In the genomic region with DNA sequence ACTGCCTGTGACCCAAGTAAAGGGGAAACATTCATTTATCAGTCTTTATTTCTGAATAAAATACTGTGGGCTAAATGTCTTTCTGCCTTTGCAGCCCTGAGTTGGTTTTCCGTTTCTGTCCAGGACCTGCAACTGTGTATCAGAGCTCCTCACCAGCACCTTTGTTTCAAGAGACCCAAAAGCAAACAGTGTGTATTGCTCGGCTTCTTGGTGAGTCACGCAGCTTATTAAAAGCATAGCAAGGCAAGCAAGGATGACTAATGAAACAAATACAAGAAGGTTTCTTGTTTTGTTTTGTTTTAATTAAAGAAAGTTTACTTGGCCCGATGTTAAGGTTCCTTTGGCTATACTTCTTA, we compare ENCODE assay signal across 8 mouse cellular contexts. TPM values are rescaled to one million over a fixed set of nuclear protein-coding genes. Genes with fewer than 3 reads are reported as not detected.
DNase-seq lines count a peak whose midpoint lies in the region; ATAC-seq and TF ChIP-seq lines count a peak whose summit lies in the region.

Gene Rcbtb2 (plus strand): TSS at position 115 of the 356 bp plus-strand sequence.

- TF ChIP-seq RAD21 in MEL (IDR thresholded peaks at IDR 0.05; ENCODE audit: low read depth, low read length) = no peak

- H3K4me1 ChIP-seq in MEL (ENCODE audit: control insufficient read depth in 1 of 2, insufficient read depth in 2 of 2, low read length in 2 of 2) = peaks cover 14 to 18% of the 10 kb centered on the region in 2 experiments
- H3K4me1 ChIP-seq in forebrain, embryonic 16.5 days (replicated peaks; ENCODE audit: control insufficient read depth, insufficient read depth, low read length) = peaks cover 6% of the 10 kb centered on the region; the same call in 1 of the 2 replicates
- no peaks in the 10 kb centered on the region; the same call in 1 of the 2 replicates for H3K4me1 ChIP-seq in hindbrain, embryonic 12.5 days
- H3K4me1 ChIP-seq in liver, embryonic 13.5 days (replicated peaks) = peaks cover 39% of the 10 kb centered on the region
- H3K4me1 ChIP-seq in stomach, postnatal 0 days (replicated peaks; ENCODE audit: control insufficient read depth, insufficient read depth) = 0 out of 2 replicates have a peak, but pooled peaks cover 2% of the 10 kb centered on the region

- no peaks in the 10 kb centered on the region for H3K79me2 ChIP-seq in MEL (ENCODE audit: control insufficient read depth, insufficient read depth, low read length, poor library complexity)

- peak within 1 kb of the TSS; percentile 45 to 68 for H3K4me3 ChIP-seq in MEL (ENCODE audit: control insufficient read depth in 1 of 2, insufficient read depth in 1 of 2, low read depth in 2 of 2, low read length in 2 of 2)
- no peak within 1 kb of the TSS for H3K4me3 ChIP-seq in forebrain, embryonic 16.5 days (replicated peaks; ENCODE audit: low read length)
- no peak within 1 kb of the TSS for H3K4me3 ChIP-seq in hindbrain, embryonic 12.5 days
- H3K4me3 ChIP-seq in liver, embryonic 13.5 days (replicated peaks) = no peak within 1 kb of the TSS
- H3K4me3 ChIP-seq in stomach, postnatal 0 days (ENCODE audit: low read depth, low read length) = no peak within 1 kb of the TSS

- no peaks in the 10 kb centered on the region for H3K27me3 ChIP-seq in MEL (ENCODE audit: control insufficient read depth in 1 of 2, insufficient read depth in 2 of 2, low read length in 2 of 2)
- no peaks in the 10 kb centered on the region for H3K27me3 ChIP-seq in forebrain, embryonic 16.5 days (replicated peaks; ENCODE audit: control insufficient read depth, insufficient read depth, low read length)
- H3K27me3 ChIP-seq in hindbrain, embryonic 12.5 days = no peaks in the 10 kb centered on the region
- H3K27me3 ChIP-seq in liver, embryonic 13.5 days = no peaks in the 10 kb centered on the region
- H3K27me3 ChIP-seq in stomach, postnatal 0 days (ENCODE audit: control insufficient read depth, insufficient read depth, low read length) = no peaks in the 10 kb centered on the region

- H3K27ac ChIP-seq in MEL (ENCODE audit: control insufficient read depth, low read depth, low read length) = peak within 1 kb of the TSS; percentile 96
- H3K27ac ChIP-seq in forebrain, embryonic 16.5 days (ENCODE audit: low read length) = no peak within 1 kb of the TSS
- H3K27ac ChIP-seq in hindbrain, embryonic 12.5 days = no peak within 1 kb of the TSS
- no peak within 1 kb of the TSS; the same call in 1 of the 2 replicates for H3K27ac ChIP-seq in liver, embryonic 13.5 days
- 0 out of 2 replicates have a peak within 1 kb of the TSS, but pooled peaks have one; percentile 41 for H3K27ac ChIP-seq in stomach, postnatal 0 days (replicated peaks)

- no peaks in the 10 kb centered on the region for H3K9me3 ChIP-seq in MEL (replicated peaks; ENCODE audit: insufficient read depth, low read length)
- no peaks in the 10 kb centered on the region for H3K9me3 ChIP-seq in forebrain, embryonic 16.5 days (ENCODE audit: control insufficient read depth, low read length)
- H3K9me3 ChIP-seq in hindbrain, embryonic 12.5 days (replicated peaks) = no peaks in the 10 kb centered on the region
- H3K9me3 ChIP-seq in liver, embryonic 13.5 days (replicated peaks) = no peaks in the 10 kb centered on the region
- H3K9me3 ChIP-seq in stomach, postnatal 0 days (ENCODE audit: control insufficient read depth, low read length) = no peaks in the 10 kb centered on the region

- H3K4me2 ChIP-seq in forebrain, embryonic 16.5 days (ENCODE audit: low read length) = no peak within 1 kb of the TSS
- H3K4me2 ChIP-seq in hindbrain, embryonic 12.5 days (replicated peaks) = no peak within 1 kb of the TSS
- H3K4me2 ChIP-seq in liver, embryonic 13.5 days = peak within 1 kb of the TSS; percentile 38; the same call in 1 of the 2 replicates
- no peak within 1 kb of the TSS for H3K4me2 ChIP-seq in stomach, postnatal 0 days (replicated peaks; ENCODE audit: low read depth)

- H3K9ac ChIP-seq in MEL (ENCODE audit: control insufficient read depth, low read depth, low read length, poor library complexity, severe bottlenecking) = peak within 1 kb of the TSS; percentile 45
- no peak within 1 kb of the TSS for H3K9ac ChIP-seq in forebrain, embryonic 16.5 days (replicated peaks; ENCODE audit: low read depth, low read length)
- no peak within 1 kb of the TSS for H3K9ac ChIP-seq in hindbrain, embryonic 12.5 days
- H3K9ac ChIP-seq in liver, embryonic 13.5 days = no peak within 1 kb of the TSS
- H3K9ac ChIP-seq in stomach, postnatal 0 days (ENCODE audit: low read length) = no peak within 1 kb of the TSS

- H3K36me3 ChIP-seq in MEL (ENCODE audit: control insufficient read depth in 1 of 2, insufficient read depth in 2 of 2, low read length in 2 of 2) = peaks cover 0 to 26% of the 10 kb centered on the region in 2 experiments; a peak in 2 of 4 replicates
- H3K36me3 ChIP-seq in forebrain, embryonic 16.5 days (ENCODE audit: control insufficient read depth, insufficient read depth) = no peaks in the 10 kb centered on the region
- H3K36me3 ChIP-seq in hindbrain, embryonic 12.5 days = no peaks in the 10 kb centered on the region
- no peaks in the 10 kb centered on the region for H3K36me3 ChIP-seq in liver, embryonic 13.5 days
- H3K36me3 ChIP-seq in stomach, postnatal 0 days (ENCODE audit: control insufficient read depth, insufficient read depth, low read length) = no peaks in the 10 kb centered on the region

- no peak for DNase-seq in adrenal gland, adult 18-20 months (ENCODE audit: low spot score in 2 of 2)
- DNase-seq in adrenal gland, adult (ENCODE audit: inconsistent age in 2 of 2, low spot score in 1 of 2) = no peak
- DNase-seq in MEL (ENCODE audit: low read depth, low spot score) = peak; percentile 72
- DNase-seq in liver, embryonic 13.5 days = no peak
- no peak for DNase-seq in stomach, postnatal 0 days (ENCODE audit: low spot score)
- DNase-seq in ovary, postnatal 36 days (ENCODE audit: low spot score) = no peak

- no peak for TF ChIP-seq EP300 in MEL (IDR thresholded peaks at IDR 0.05; ENCODE audit: low read depth in 1 of 2, low read length in 2 of 2)
- TF ChIP-seq EP300 in stomach, postnatal 0 days (optimal IDR thresholded peaks at IDR 0.05) = no peak

- no peak for TF ChIP-seq CTCF in MEL (IDR thresholded peaks at IDR 0.05 in 2 of 3, conservative IDR thresholded peaks at IDR 0.05 in 1 of 3; ENCODE audit: control insufficient read depth in 1 of 3, insufficient read depth in 1 of 3, low read depth in 2 of 3, low read length in 3 of 3, poor library complexity in 1 of 3, severe bottlenecking in 1 of 3)
- no peak for TF ChIP-seq CTCF in stomach, postnatal 0 days (IDR thresholded peaks at IDR 0.05; ENCODE audit: low read depth)

- 33% methylated on average over 4 of the region's 4 CpGs for WGBS in forebrain, embryonic 16.5 days
- WGBS in hindbrain, embryonic 12.5 days = 66% methylated on average over 4 of the region's 4 CpGs
- 24% methylated on average over 4 of the region's 4 CpGs for WGBS in liver, embryonic 13.5 days (ENCODE audit: insufficient replicate concordance)
- WGBS in stomach, postnatal 0 days = 36% methylated on average over 4 of the region's 4 CpGs

- ATAC-seq in forebrain, embryonic 16.5 days = no peak
- no peak for ATAC-seq in hindbrain, embryonic 12.5 days (ENCODE audit: low FRiP score)
- ATAC-seq in liver, embryonic 13.5 days (ENCODE audit: low read depth) = no peak
- ATAC-seq in stomach, postnatal 0 days (ENCODE audit: low FRiP score, low TSS enrichment) = peak; percentile 64; the same call in 1 of the 2 replicates

- TF ChIP-seq POLR2A in MEL (IDR thresholded peaks at IDR 0.05; ENCODE audit: control insufficient read depth in 1 of 2, insufficient read depth in 1 of 2, low read depth in 1 of 2, low read length in 2 of 2, poor library complexity in 1 of 2) = no peak

TF ChIP-seq in MEL, 35 proteins besides CTCF, POLR2A, EP300 and RAD21:
- TF ChIP-seq ZNF384 (IDR thresholded peaks at IDR 0.05; ENCODE audit: low read depth, low read length) (no peak), BHLHE40 (IDR thresholded peaks at IDR 0.05; ENCODE audit: borderline replicate concordance, low read depth, low read length) (no peak)

RNA-seq across cellular contexts. Expression of gene Rcbtb2, which starts in this region (rescaled TPM):
- total RNA-seq in adrenal gland, adult 18-20 months (2021) = 10 to 100 TPM; 29.5 to 51.1 TPM
- 5.4 and 8.6 TPM in 2 replicates for total RNA-seq in MEL (2012; rRNA removed)
- 10 to 100 TPM in 1 of 2 experiments, not detected in 1; 13.8 TPM for polyA plus RNA-seq in MEL (2012; ENCODE audit: insufficient read depth in 1 of 2, insufficient read length in 2 of 2, low read depth in 1 of 2, low replicate concordance in 2 of 2, missing spikeins in 1 of 2)
- 79.0 and 101 TPM in 2 replicates for polyA plus RNA-seq in forebrain, embryonic 16.5 days (2015; fragmentation: Nextera tagmentation; extraction: Ambion mirVana)
- polyA plus RNA-seq in hindbrain, embryonic 12.5 days (2016; fragmentation: Nextera tagmentation; extraction: Ambion mirVana) = 124 and 127 TPM in 2 replicates
- 20.2 and 25.1 TPM in 2 replicates for polyA plus RNA-seq in liver, embryonic 13.5 days (2015; fragmentation: Nextera tagmentation; extraction: Ambion mirVana)
- 42.7 and 44.0 TPM in 2 replicates for polyA plus RNA-seq in stomach, postnatal 0 days (2015; fragmentation: Nextera tagmentation; extraction: Ambion mirVana)

Comparison
In these comparisons a context has a peak if more than half of its experiments do, and no peak if none do; other contexts are left out.
1. H3K27ac ChIP-seq: peak in MEL (single experiment) and stomach, postnatal 0 days (single experiment); none in forebrain, embryonic 16.5 days (single experiment), hindbrain, embryonic 12.5 days (single experiment) and liver, embryonic 13.5 days (single experiment).
2. H3K4me3 ChIP-seq: peak in MEL (2 of 2); none in forebrain, embryonic 16.5 days (single experiment), hindbrain, embryonic 12.5 days (single experiment), liver, embryonic 13.5 days (single experiment) and stomach, postnatal 0 days (single experiment).